Mouse (Mus musculus): ENCODE measurements around the gene Esrrg.

- TF ChIP-seq ZC3H11A (IDR thresholded peaks at IDR 0.05; ENCODE audit: low read depth, low read length) (no peak), POLR2AphosphoS2 (IDR thresholded peaks at IDR 0.05; ENCODE audit: low read depth, low read length) (no peak), NRF1 (IDR thresholded peaks at IDR 0.05; ENCODE audit: low read depth, low read length) (no peak), CTCF (conservative IDR thresholded peaks at IDR 0.05 in 1 of 2, IDR thresholded peaks at IDR 0.05 in 1 of 2; ENCODE audit: low read depth in 2 of 2, low read length in 2 of 2) (no peak), USF2 (conservative IDR thresholded peaks at IDR 0.05; ENCODE audit: low read depth, low read length) (no peak), KAT2A (IDR thresholded peaks at IDR 0.05; ENCODE audit: insufficient replicate concordance, low read length) (no peak), MYC (IDR thresholded peaks at IDR 0.05; ENCODE audit: low read depth, low read length) (no peak), POLR2A (IDR thresholded peaks at IDR 0.05; ENCODE audit: low read depth, low read length) (no peak), ZKSCAN1 (IDR thresholded peaks at IDR 0.05; ENCODE audit: borderline replicate concordance, low read depth, low read length) (no peak), HCFC1 (IDR thresholded peaks at IDR 0.05; ENCODE audit: low read depth, low read length) (no peak), CHD1 (IDR thresholded peaks at IDR 0.05; ENCODE audit: low read depth, low read length) (no peak), SMC3 (IDR thresholded peaks at IDR 0.05; ENCODE audit: low read depth, low read length) (no peak), ZNF384 (IDR thresholded peaks at IDR 0.05; ENCODE audit: low read depth, low read length) (no peak)
Observed at GRCm38 (mm10) chr1:187975465-187976352, 367.1 kb downstream of the Esrrg start.
